Mouse (Mus musculus) liver, postnatal 0 days (tissue): Measurements from ENCODE around the gene Arl13b. TPM values are rescaled to one million over a fixed set of nuclear protein-coding genes. Genes with fewer than 3 reads are reported as not detected.
A peak's percentile ranks its signal among the peaks of the same experiment; 100 is the strongest.

Experiments used
- ATAC-seq: fragments of 200-750 bp; cut with Nextera tagmentation; 2 replicates; pipeline ENCODE4 v1.8.0; 2017; ENCODE audit warnings: mild to moderate bottlenecking, moderate library complexity
- DNase-seq: peaks from one replicate; pipeline ENCODE4 v3.0.0-alpha.2; 2016
- H3K27ac ChIP-seq: fragments of 300-500 bp; sonication (generic); 2 replicates; pipeline ENCODE4 v1.5.1; 2014; ENCODE audit warnings: antibody characterized with exemption, moderate library complexity, mild to moderate bottlenecking, low read depth
- H3K27me3 ChIP-seq: fragments of 300-500 bp; sonication (generic); 2 replicates; pipeline ENCODE4 v1.6.1; 2014; ENCODE audit warnings: low read length, control low read depth, mixed read lengths; ENCODE audit not compliant: insufficient read depth
- H3K36me3 ChIP-seq: fragments of 300-500 bp; sonication (generic); replicated peaks from 2 replicates; pipeline ENCODE4 v1.6.1; 2014; ENCODE audit warnings: mild to moderate bottlenecking, control low read depth, low read length, moderate library complexity, mixed read lengths; ENCODE audit not compliant: insufficient read depth
- H3K4me1 ChIP-seq: fragments of 300-500 bp; sonication (generic); 2 replicates; pipeline ENCODE4 v1.6.1; 2014; ENCODE audit warnings: antibody characterized with exemption, mild to moderate bottlenecking, control low read depth; ENCODE audit not compliant: insufficient read depth
- H3K4me2 ChIP-seq: fragments of 300-500 bp; sonication (generic); 2 replicates; pipeline ENCODE4 v1.6.1; 2014; ENCODE audit warnings: low read depth, mild to moderate bottlenecking, low read length, moderate library complexity, mixed read lengths
- H3K4me3 ChIP-seq: fragments of 300-500 bp; sonication (generic); 2 replicates; pipeline ENCODE4 v1.5.1; 2014; ENCODE audit warnings: low read depth, low read length
- H3K9ac ChIP-seq: fragments of 300-500 bp; sonication (generic); replicated peaks from 2 replicates; pipeline ENCODE4 v1.6.1; 2014; ENCODE audit warnings: mild to moderate bottlenecking, moderate library complexity
- H3K9me3 ChIP-seq: fragments of 300-500 bp; sonication (generic); 2 replicates; pipeline ENCODE4 v1.6.1; 2016; ENCODE audit warnings: mild to moderate bottlenecking, control low read depth, low read length, mixed read lengths
- CTCF ChIP-seq: sonication (generic); IDR thresholded peaks from 2 replicates; pipeline ENCODE4 v1.5.1; 2016; ENCODE audit warnings: antibody characterized with exemption, low read depth
- EP300 ChIP-seq: IDR thresholded peaks from 2 replicates; pipeline ENCODE4 v1.6.1; 2016; ENCODE audit warnings: antibody characterized with exemption, low read depth, mild to moderate bottlenecking
- WGBS: fragments of 180-500 bp; shearing (Covaris S2); extraction: QIAGEN DNeasy Blood & Tissue Kit; methylation state at CpG from one replicate; pipeline ENCODE4 v1.1.7; 2014; ENCODE audit not compliant: insufficient replicate concordance; 5-methylcytosine and 5-hydroxymethylcytosine counted together
- polyA plus RNA-seq: library from polyadenylated mRNA; unstranded; fragments of >200 nt; fragmentation: Nextera tagmentation; extraction: Ambion mirVana; gene quantifications from 2 replicates; pipeline ENCODE4 v1.2.1, GENCODE M21; 2015

The Arl13b gene
- polyA plus RNA-seq, 1 experiment from 2014 or later = 3.4 TPM

DNA sequence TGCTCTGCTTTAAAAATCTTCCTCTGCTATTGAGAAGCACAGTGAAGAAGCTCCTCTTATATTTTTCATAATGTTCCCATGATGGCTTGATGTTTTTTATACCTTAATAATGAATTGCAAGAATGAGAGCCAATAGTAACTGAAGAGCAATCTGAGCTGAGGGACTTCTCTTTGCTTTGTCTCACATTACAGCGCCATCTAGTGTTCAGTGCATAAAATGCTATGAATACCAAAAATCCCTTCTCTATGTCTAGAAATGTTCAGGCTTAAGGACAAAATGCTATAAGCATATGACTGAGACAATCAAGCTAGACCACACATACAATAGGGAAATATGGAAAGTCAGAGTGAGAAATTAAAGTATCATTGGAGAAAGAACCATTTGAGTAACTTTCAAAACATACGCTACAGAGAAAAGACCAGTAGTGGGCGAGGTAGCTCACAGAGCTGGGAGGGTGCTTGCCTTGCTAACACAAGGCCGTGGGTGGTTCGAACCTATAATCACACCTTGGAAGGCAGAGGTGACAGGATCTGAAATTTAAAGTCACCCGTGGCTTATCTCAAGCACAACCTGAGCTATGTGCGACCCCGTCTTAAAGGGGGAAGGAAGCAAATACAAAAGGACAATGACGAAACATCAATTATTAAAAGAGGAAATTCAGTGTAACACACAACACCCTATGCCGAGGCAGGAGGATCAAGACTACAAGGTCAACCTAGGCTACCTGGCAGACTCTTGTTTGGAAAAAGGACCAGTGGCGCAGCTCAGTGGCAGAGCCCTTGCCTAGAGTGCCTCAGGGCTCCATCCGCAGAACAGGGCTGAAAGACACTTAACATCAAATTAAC lies 20.5 kb downstream of the Arl13b start:
- Histone ChIP-seq H3K27me3 (no peaks in the 10 kb centered on the region), H3K9ac (no peak overlapping the region), H3K27ac (no peak overlapping the region), H3K4me3 (no peak overlapping the region), H3K9me3 (no peaks in the 10 kb centered on the region), H3K36me3 (no peaks in the 10 kb centered on the region), H3K4me2 (no peak overlapping the region), H3K4me1 (no peaks in the 10 kb centered on the region)
- no peak for ATAC-seq
- DNase-seq = no peak
- WGBS = 61% methylated on average over 12 of the region's 12 CpGs
- TF ChIP-seq CTCF (peak; percentile 85), EP300 (no peak)

- Histone ChIP-seq H3K4me1 (no peaks in the 10 kb centered on the region), H3K9me3 (no peaks in the 10 kb centered on the region), H3K4me2 (no peak overlapping the region), H3K27ac (no peak overlapping the region), H3K36me3 (no peaks in the 10 kb centered on the region), H3K4me3 (no peak overlapping the region), H3K9ac (no peak overlapping the region), H3K27me3 (no peaks in the 10 kb centered on the region)
- DNase-seq = no peak
- no peak for ATAC-seq
- 92% methylated on average over 6 of the region's 6 CpGs for WGBS
- TF ChIP-seq EP300 (no peak), CTCF (no peak)
These were observed 24.4 kb downstream of the Arl13b start for GRCm38 (mm10) chr16:62822472-62822871.

- DNase-seq = no peak
- no peak for TF ChIP-seq CTCF
- TF ChIP-seq EP300 = no peak
- Histone ChIP-seq H3K4me3 (no peak within 1 kb of the TSS), H3K36me3 (no peaks in the 10 kb centered on the region; the same call in 1 of the 2 replicates), H3K4me2 (no peak within 1 kb of the TSS), H3K9ac (no peak within 1 kb of the TSS), H3K9me3 (no peaks in the 10 kb centered on the region), H3K4me1 (no peaks in the 10 kb centered on the region), H3K27ac (no peak within 1 kb of the TSS), H3K27me3 (no peaks in the 10 kb centered on the region)
- WGBS = 49% methylated on average over 5 of the region's 5 CpGs
- ATAC-seq = no peak
These were observed 32.3 kb downstream of the Arl13b start, which contains the start of gene Stx19 for GRCm38 (mm10) chr16:62814491-62814890. Stx19 (plus strand) TSS chr16:62814676.

DNA sequence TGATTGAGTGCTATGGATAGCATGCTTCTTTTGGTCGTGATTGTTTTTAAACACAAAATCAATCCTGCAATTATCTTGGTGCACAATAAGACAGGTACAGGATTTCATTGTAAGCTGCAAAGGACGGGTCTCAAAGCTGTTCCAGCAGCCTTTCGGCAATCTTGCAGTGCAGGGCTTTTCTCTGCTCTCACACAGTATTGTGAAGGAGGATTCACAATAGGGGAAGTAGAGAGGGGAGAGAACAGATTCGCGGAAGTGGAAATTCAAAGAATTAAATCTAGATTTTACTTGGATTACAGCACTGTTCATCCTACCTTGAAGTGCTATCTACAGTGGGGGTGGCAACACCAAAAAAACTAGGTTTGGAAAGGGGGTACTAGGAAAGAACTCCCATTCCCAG lies 33.0 kb downstream of the Arl13b start:
- H3K27me3 ChIP-seq = no peaks in the 10 kb centered on the region

DNA sequence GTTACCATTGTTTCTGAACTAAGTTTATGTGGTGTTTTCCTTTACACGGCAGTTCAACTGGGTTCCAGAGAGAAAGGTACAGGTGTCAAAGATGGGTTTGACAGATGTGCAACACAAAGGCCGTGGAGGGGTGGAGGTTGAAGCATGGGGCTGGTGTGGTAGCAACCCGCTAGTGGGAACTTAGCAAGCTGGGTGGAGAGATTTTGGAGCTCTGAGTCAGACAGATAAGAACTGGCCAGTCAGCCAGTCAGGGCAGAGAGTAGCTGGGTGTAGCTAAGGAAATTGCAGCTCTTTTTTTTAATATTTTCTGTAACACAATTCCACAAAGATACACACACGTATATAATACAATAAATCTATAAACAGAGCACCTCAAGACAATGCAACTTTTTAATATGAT lies 36.0 kb downstream of the Arl13b start:
- Histone ChIP-seq H3K36me3 (no peaks in the 10 kb centered on the region; the same call in 1 of the 2 replicates), H3K4me2 (no peak overlapping the region), H3K27me3 (no peaks in the 10 kb centered on the region), H3K9ac (no peak overlapping the region), H3K9me3 (no peaks in the 10 kb centered on the region), H3K4me1 (no peaks in the 10 kb centered on the region), H3K27ac (no peak overlapping the region), H3K4me3 (no peak overlapping the region)
- 67% methylated on average over 4 of the region's 4 CpGs for WGBS
- no peak for ATAC-seq
- TF ChIP-seq EP300 (no peak), CTCF (no peak)
- no peak for DNase-seq

More for the DNA sequence above, 33.0 kb downstream of the Arl13b start:
- Histone ChIP-seq H3K36me3 (no peaks in the 10 kb centered on the region; the same call in 1 of the 2 replicates), H3K9ac (no peak overlapping the region), H3K4me2 (no peak overlapping the region), H3K4me1 (no peaks in the 10 kb centered on the region), H3K9me3 (no peaks in the 10 kb centered on the region), H3K4me3 (no peak overlapping the region), H3K27ac (no peak overlapping the region)
- whole genome bisulfite sequencing = 70% methylated on average over 5 of the region's 5 CpGs
- DNase-seq (no peak), ATAC-seq (no peak)
- TF ChIP-seq CTCF = no peak
- TF ChIP-seq EP300 = no peak

DNA sequence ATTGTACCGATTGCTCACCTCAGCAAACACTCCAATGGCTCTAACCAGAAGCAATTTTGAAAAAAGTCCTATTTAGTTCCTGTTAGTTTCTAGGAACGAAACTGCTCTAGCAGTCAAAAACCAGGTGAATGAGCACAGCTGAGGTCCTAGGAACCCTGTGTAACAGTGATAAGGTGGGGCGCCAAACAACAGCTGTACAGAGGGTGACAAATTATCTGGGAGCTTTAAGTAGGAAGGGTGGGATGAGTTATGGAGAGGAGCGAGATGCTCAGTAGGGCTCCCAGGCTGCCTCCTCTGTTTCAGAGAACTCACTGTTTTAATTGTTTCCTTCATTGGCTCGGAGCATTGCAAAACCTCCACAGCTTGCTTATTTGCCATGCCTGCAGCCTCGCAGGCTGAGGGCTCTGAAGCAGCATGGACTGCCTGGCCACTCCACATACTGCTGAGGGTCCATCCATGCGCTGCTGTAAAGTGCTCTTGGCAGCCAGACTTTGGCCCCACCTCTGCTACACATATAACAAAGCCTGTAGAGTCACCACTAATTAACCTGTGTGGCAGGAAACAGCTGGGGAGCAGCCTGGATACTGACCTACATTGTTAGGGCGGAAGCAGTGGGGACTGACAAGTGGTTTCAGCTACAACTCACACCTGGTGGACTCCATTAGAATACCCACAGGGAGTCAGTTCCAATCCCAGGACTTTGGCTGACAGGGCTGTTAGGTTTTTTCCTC lies 39.4 kb downstream of the Arl13b start:
- Histone ChIP-seq H3K27me3 (no peaks in the 10 kb centered on the region), H3K4me3 (no peak overlapping the region), H3K36me3 (peaks cover 2% of the 10 kb centered on the region), H3K9me3 (no peaks in the 10 kb centered on the region), H3K4me1 (no peaks in the 10 kb centered on the region), H3K9ac (no peak overlapping the region), H3K4me2 (no peak overlapping the region), H3K27ac (no peak overlapping the region)
- TF ChIP-seq EP300 (no peak), CTCF (no peak)
- DNase-seq (no peak), ATAC-seq (no peak)
- WGBS = 61% methylated on average over 8 of the region's 8 CpGs
